Mouse (Mus musculus) v-Abl transformed pro-B cells (cell line): Measurements from ENCODE around the gene Mras.

ENCODE experiments used
- in situ Hi-C, 2 experiments: fragments of 400-800 bp; cut with MboI; formaldehyde crosslinking; loops; one replicate each; pipeline ENCODE4 v1.15.1; 2025; ENCODE audit not compliant: unreplicated experiment in 2 of 2

Gene Mras

DNA sequence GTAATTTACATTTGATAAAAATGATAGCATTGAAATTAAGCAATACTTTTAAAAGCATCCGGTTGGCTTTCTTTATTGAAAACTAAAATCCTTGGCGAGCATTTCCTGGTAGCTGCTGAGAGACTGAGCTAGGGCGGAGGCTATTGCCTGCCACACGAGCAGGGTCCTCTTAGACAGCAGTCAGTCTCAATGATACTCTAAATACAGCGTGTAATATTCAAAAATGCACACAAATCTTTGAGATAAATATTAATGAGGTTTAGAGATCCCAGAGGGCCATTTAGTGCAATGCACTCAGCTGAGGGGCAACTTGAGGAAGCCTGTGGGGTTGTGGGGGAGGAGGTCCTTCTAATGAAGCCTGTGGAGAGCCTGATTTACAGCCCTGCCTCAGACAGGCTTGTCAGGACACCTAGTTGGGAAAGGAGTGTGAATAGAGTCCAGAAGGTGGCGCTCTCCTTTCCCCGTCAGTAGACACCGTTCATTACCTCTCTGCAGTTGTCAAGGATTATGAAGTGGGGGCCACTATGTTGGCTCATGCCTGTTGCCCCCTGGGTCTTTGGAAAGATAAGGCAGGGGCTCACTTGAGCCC, 7.5 kb upstream of the Mras start:
- in situ Hi-C loops = no loop called here

DNA sequence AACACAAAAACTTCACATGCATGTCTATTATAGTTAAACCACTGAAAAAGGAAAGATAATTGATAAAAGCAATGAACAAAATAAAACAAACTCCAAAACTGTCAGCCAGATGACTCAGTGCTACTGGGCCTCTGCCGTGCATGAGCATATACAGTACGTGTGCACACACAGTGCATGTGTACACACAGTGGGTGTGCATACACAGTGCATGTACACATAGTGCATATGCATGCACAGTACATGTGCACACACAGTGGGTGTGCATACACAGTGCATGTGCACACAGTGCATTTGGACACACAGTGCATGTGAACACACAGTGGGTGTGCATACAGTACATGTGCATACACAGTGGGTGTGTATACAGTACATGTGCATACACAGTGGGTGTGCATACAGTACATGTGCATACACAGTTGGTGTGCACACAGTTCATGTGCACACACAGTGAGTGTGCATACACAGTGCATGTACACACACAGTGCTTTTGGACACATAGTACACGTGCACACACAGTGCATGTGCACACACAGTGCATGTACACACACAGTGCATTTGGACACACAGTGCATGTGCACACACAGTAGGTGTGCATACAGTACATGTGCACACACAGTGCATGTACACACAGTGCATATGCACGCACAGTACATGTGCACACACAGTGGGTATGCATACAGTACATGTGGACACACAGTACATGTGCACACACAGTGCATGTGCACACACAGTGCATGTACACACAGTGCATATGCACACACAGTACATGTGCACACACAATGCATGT, 4.7 kb upstream of the Mras start:
- in situ Hi-C loops = no loop called here

DNA sequence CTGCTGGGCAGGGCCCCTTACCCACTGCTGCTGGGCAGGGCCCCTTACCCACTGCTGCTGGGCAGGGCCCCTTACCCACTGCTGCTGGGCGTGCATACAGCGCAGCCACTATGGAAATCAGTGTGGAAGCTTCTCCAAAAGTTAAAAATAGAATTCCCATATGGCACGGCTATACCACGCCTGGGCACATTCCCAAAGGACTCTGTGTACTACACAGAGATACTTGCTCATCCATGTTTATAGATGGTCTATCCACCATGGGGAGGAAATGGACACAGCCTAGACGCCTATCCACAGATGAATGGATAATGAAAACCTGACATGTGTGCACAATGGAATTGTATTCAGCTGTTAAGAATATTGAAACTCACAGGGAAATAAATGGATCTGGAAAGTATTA, 3.8 kb upstream of the Mras start:
- in situ Hi-C loops = no loop called here

DNA sequence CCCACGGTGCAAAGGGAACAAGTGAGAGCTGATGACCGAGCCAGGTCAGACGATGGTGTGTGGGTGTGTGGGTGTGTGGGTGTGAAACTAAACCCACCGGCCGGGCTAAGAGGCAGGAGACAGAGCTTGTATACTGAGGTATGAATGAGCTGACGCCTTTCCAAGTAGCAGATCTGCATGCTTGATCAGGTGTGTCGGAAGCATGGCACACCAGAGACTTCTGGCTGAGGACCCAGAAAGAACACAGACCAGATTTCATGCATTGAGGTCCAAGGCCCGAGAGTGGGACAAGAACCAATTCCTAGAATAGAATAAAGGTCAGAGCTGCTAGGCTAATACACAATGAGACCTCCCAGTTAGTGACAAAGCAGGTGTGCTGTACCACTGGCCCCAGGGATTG, 1.9 kb upstream of the Mras start:
- in situ Hi-C loops = no loop called here

DNA sequence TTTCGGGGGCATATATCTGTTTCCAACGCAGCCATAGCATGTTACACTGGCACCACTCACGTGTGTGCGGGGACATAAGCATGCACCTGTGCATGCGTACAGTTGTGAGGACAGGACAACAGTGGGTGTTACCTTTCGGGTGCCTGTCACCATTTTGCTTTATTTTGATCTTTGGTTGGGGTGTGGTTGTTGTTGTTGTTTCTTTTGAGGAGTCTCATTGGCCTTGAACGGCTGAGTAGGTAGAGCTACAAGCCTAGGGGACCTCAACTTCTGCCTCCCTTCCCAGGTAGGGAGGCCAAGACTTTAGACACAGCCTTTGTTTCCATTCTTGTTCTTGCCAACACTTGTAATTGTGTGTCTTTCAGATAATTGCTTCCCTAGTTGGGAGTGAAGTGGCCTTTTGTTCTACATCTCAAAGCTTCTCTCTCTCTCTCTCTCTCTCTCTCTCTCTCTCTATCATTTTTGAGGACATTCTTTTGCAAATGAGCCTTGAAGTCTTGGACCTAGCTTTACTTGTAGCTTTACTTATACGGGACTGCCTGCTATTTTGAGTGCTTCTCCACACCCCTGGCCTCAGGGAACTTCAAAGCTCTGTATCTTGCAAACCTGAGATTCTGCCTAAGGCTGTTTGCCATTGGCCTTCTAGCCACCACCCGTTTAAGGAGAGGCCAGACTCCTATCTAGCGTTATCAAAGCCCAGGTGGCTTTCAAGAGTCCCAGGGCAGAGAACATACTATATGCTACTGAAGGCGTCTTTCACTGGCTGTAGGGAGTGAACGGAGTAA, 792 bp upstream of the Mras start:
- in situ Hi-C loops = no loop called here

DNA sequence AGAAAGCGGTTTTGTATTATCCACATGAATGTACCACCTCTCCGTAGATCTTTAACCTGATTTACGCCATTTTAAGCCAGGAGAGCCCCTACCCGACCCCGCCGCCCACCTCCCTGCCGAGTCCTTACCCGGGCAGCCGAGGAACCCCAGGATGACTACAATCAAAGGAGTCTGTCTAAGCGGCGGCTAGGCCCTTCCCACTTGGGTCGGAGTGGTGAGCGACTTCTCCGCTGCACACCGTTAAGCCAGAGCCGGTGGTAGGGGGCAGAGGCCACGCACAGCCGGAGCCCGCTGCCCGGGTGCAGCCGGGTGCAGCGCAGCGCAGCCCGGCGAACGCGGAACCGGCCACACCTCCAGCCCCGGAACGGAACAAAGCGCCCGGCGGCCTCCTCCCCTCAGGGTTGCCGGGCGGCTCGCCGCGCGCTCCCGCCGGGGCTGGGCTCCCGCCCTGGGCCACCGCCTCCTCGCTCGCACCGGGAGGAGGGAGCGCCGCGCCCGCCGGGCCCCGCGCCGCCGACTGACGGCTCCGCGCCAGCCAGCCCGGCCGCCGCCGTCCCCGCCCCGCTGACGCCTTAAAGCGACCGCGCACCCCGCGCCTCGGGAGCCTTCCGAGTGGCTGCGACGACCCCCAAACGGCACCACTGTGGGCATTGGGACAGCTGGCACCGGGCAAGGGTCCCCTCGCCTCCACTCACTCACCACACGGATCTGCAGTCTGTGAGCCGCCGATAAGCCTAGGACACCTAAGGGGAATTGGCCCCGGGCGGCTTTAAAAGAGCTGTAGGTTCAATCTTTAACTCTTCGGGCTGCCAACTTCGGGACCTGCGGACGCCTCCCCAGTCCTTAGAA, 775 bp downstream of the Mras start:
- in situ Hi-C loops = no loop called here

DNA sequence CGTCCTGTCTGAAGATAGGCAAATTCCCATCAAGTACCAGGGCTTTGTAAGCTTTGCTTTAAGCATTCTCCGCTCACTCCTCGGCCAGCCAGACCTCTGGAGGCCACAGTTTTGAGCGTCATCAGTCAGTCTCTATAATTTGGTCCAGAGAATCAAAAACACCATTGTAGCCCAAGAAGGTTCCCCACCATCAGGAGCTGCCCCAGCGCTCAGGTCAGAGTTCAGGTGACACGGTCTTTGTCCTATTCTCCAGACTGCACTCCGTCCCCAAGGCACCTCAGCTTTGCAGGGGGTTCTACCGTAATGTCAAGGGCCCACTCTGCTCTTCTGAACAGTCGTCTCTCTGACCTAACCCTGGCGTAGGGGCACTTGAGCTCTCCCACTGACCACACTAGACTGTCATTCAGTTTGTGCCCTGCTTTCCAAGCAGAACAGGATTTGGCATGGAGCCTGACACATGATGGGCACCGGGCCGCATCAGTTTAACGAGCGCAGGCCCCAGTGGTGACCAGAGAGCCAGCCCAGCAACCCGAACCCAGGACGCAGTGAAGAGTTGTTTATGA, 1.5 kb downstream of the Mras start:
- in situ Hi-C loops = no loop called here

DNA sequence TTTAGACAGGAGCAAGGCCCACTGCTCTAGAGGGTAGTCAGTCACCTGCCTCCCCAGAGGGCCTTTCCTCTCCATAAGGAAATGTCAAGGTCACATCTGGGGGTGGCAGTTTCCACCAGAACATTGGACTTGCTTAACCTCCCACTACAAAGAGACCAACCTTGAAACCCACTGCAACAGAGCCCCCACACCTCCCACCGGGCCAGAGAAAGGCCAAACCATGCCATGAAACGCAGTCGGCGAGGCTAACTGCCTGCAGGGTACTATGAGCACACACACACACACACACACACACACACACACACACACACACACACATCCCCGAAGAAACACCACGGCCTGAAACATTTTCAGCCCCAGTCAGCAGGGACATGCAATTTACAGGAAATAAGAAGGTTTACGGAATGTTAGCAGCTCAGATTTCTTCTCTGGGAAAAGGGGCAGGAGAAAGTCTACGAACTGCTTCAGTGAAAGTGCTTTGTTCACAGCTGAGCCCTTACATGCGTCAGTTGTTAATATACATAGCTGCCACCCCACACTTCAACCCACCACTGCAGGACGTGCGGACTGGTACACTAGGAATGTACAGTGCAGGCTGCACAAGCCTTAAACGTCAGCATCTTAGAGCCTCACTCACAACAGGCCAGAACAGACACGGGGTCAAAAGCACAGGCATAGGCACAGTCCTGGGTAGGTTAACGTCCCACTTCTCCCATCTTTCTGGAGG, 2.1 kb downstream of the Mras start:
- in situ Hi-C loops = no loop called here

DNA sequence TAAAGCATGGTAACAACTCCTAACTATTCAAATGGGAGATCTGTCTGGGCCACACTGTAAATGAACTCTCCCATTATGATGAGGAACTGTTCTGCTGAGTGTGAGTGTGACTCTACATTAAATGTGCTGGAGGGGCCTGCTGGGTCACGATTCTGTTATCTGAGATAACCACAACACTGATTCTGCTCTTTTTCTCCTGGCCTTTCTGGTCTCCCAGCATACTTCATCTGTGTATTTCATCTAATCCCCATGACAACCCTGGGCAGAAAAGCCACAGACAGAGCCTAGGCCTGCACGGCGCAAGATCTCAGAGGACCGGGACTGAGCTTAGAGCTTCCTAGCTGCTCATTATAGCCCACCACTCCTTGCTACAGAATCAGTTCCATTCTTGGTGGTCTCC, 4.7 kb downstream of the Mras start:
- in situ Hi-C loops = no loop called here

DNA sequence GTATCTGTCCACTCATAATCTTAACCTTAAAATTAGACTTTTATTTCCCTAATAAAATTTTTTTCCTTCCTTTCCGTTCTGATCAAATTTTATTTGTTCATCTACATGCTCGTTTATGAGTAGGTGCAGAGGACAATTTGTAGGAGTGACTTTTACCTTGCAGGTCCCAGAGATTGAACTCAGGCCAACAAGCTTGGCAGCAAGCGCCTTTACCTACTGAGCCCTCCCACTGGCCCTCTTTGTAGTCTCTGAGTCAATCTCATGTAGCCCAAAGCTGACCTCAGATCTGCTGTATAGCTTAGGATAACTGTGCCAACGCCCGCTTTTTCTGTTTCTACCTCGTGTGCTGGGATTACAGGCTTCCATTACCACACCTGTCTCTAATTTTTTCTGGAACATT, 5.2 kb downstream of the Mras start:
- in situ Hi-C loops = no loop called here

DNA sequence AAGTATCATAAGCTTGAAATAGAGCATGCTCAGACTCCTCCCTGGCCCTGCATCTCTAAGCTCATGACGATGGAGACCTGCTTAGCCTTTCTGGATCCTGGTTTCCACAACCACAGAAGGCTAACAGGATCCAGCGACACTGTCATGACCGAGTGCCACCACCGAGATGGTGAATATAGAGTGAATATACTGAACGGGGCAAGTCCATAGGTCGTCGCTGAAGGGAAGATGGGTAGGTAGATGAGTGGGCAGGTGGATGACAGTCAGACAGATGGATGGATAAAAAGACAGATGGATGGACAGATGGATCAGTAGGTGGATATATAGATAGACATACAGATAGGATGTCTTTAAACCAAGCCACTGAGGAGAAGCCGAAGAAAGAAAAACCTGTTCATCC, 5.8 kb downstream of the Mras start:
- in situ Hi-C loops = no loop called here

DNA sequence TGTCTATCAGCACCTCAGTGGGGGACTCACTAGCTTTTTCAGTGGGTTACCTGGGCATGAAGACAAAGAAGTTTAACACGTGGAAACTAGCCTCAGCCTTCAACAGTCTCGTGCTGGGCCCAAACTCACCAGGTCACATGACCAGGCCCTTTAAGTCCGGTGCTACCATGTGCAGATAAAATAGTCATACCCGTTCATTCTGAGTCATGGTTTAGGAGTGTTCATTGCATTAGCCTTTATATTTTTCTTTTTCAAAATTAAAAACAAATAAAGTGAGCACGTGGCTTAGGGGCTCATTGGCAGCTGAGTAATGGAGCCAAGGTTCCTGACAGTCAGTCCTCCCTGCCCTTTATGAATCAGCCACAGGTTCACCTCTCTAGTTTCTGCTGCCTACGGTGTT, 6.4 kb downstream of the Mras start:
- in situ Hi-C loops = no loop called here

DNA sequence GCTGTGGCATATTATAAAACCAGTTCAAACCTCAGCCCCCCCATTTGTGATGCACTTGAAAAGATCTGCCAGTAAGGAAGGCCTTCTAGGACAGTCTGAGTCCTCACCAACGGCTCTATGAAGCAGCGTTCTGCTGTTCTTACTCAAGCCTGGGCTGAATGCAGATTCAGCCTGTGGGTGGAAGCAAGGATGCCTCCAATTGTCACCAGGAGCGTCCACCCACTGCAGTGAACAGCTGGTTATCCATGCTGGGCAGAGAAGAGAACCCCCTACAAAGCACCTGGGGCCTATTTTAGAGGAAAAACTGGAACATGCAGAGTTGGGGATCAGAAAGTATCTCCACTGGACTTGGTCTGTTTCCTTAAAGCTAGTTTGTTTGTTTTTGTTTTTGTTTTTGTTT, 7.3 kb downstream of the Mras start:
- in situ Hi-C loops = no loop called here

DNA sequence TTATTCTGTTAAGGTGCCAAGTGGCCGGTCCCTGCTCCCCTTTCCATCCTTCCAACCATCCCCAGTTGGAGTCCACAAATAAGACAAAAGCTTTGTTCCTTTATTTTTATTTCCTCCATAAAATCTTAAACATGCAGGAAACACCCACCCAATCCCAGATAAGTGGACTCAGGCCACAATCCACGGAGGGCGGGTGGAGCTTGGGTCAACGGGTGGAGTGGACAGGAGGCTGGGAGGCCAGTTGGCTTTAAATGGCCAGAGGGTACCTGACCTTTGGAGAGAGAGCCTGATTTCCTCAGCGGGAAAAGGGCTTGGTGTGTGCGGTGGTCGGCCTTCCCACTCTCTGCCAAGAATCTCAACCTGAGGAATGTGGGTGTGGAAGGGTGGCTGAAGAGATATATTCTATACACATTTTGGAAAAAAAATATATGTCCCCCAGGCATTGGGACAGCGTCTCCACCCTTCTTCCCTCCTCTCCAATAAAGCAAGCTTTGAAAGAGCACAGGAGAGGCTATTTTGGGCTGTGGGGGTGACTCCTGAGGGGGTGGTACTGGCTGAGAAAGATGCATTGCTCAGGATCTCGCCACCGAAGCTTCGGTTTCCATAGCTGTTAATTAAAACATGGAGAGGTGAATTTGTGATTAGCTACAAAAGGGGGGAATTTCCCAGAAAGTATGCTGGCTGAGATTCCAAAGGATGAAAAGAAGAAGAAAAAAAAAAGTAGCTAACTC, 8.4 kb downstream of the Mras start:
- in situ Hi-C loops = no loop called here

DNA sequence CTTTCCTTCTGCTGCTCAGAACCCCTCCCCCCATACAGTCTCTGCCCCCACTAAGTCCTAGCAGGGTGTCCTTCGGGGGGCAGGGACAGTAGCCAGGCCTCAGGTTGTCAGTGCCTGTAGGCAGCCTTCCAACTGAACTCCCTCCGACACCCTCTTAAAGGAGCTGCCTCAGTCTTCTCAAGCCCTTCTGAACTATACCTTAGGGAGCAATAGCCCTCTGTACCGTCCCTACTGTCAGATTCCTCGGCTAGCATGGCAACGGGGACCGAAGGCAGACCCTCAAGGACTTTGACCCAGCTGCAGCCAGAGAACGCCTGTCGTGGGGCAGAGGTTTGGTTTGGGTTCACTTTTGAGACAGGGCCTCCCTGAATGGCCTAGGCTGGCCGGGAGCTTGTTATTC, 11.9 kb downstream of the Mras start:
- in situ Hi-C loops = no loop called here

DNA sequence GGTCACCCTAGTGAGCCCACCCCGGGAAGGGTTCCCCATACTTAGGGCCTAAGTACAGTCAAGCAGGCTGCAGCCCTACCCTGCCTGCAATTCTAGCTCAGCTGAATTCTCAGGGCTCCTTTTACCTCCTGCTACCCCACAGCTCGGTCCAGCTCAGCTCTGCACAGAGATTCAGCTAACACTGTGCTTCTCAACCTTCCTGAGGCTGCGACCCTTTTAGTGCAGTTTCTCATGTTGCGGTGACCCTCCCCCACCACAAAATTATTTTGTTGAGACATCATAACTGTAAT, 12.7 kb downstream of the Mras start:
- in situ Hi-C loops = no loop called here

DNA sequence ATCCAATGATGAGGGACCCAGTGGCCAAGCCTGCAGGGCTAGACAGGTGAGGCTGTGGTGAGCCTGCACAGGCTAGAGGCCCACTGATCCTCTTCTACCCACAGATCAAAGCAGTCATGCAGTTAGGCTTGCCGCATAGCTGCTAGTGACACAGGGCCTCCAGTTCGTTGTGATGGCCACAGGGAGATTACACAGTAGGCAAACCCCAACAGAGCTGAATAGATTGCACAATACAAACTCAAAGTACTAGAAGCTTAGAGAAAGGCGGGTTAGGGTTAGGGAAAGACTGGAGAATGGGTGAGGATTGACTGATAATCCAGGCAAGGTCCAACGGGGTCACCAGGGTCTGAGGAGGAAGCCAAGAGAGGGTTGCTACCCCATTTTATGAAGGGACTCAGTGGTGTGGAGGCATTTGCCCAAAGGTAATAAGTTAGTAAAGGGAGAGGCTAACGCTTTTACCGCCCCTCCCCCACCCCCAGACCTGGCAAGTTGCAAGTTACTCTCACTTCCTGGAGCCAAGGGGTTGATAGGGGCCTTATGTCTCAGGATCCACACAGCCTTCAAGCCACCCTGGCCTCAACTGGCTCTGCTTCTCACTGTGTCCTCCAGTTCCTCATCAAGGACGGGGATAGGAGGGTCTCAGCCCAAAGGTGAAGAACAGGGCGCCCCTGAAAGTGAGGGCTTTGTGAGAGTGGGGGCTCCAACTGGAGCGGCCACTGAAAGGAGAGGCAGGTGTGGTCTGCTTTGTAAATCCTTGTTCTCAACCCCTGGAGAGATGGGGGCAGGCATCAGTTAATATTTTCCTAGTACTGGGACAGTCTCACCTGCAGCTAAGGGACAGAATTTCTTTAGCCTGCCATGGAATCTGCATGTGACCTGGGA, 13.2 kb downstream of the Mras start:
- in situ Hi-C loops = no loop called here

DNA sequence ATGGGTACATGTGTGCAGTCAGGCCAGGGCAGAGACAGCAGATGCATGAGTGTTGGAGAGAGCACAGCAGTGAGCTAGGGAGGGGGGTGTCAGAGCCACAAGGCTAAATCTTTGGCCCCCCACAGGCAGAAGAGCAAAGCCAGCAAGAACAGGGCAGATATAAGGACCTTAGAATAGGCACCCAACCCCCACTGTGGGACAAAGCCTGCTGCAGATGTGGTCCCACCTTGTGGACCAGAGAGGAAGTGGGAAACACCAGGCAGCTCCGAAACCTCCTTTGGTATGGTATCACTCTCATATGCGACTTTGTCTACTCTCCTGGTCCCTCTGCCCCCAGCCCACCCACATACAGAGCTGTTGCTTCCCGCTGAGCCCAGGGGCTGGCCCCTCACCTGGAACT, 15.3 kb downstream of the Mras start:
- in situ Hi-C loops = no loop called here
